Mouse (Mus musculus): Measurements from ENCODE around the gene Nub1. TPM values are rescaled to one million over a fixed set of nuclear protein-coding genes. Genes with fewer than 3 reads are reported as not detected.
"Not testable (repeated sequence)": the region's sequence is repeated elsewhere in the genome, so short reads cannot be mapped to it uniquely, and the experiment has no call there.

Nub1 gene
- polyA plus RNA-seq, 1 experiment from 2014 or later = 56.2 TPM

GRCm38 (mm10) chr5:24686671-24687420 lies 1.5 kb downstream of the Nub1 start:
- H3K27ac ChIP-seq (ENCODE audit: low read depth, low read length); H3K9me3 ChIP-seq (ENCODE audit: control insufficient read depth, low read length); ATAC-seq (ENCODE audit: low read depth); H3K27me3 ChIP-seq (ENCODE audit: control insufficient read depth, insufficient read depth, low read length): not testable (repeated sequence)
- Histone ChIP-seq H3K4me3 (ENCODE audit: low read depth, low read length) (peak overlapping the region; percentile 71), H3K4me1 (ENCODE audit: control insufficient read depth, insufficient read depth, low read length) (peaks cover 12% of the 10 kb centered on the region), H3K9ac (replicated peaks; ENCODE audit: low read depth, low read length) (peak overlapping the region; percentile 78), H3K36me3 (ENCODE audit: control insufficient read depth, insufficient read depth, low read length) (peaks cover 11% of the 10 kb centered on the region), H3K4me2 (ENCODE audit: low read depth, low read length) (peak overlapping the region; percentile 58)
- 82% methylated on average over 16 of the region's 16 CpGs for WGBS

DNA sequence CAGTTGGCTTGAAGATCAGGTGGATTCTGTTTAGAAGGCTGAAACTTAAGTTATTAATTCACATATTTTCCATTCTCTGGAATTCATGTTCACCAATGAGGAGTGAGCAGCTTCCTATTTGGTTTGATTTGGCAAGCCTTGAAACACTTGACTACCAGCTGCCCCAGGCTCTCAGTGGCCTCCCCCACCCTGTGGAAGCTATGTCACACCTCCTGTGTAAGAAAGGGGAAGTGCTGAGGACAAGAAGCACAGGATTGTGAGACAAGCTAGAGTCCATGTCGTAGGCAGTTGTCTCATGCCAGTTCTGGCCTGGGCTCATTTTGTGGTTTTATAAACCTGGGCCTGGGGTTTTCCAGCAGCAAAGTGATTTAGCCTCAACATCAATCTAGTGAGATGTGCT lies 2.4 kb downstream of the Nub1 start:
- no peak for ATAC-seq (ENCODE audit: low read depth)
- 81% methylated on average over 1 of the region's 1 CpGs for WGBS
- Histone ChIP-seq H3K36me3 (ENCODE audit: control insufficient read depth, insufficient read depth, low read length) (peaks cover 16% of the 10 kb centered on the region), H3K27ac (ENCODE audit: low read depth, low read length) (no peak overlapping the region), H3K9me3 (ENCODE audit: control insufficient read depth, low read length) (no peaks in the 10 kb centered on the region), H3K4me2 (ENCODE audit: low read depth, low read length) (no peak overlapping the region), H3K27me3 (ENCODE audit: control insufficient read depth, insufficient read depth, low read length) (no peaks in the 10 kb centered on the region), H3K4me3 (ENCODE audit: low read depth, low read length) (no peak overlapping the region), H3K9ac (replicated peaks; ENCODE audit: low read depth, low read length) (no peak overlapping the region), H3K4me1 (ENCODE audit: control insufficient read depth, insufficient read depth, low read length) (peaks cover 12% of the 10 kb centered on the region)

DNA sequence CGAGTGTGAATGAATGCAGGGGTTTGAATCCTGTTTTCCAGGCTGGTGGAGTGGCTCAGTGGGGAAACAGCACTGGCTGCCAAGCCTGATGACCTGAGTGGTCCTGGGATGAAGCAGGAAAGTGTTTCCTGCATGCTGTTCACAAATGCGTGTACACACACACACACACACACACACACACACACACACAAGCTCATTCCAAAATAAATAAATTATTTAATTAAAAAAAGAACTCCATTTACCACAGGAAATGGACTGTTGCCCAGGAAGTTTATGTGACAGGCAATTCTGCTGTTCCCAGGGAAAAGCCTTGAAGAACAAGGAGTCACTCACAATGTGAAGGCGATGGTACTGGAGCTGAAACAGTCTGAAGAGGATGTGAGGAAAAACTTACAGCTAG lies 11.4 kb downstream of the Nub1 start:
- no peak overlapping the region for H3K4me3 ChIP-seq (ENCODE audit: low read depth, low read length)
- H3K9me3 ChIP-seq (ENCODE audit: control insufficient read depth, low read length) = no peaks in the 10 kb centered on the region
- H3K27me3 ChIP-seq (ENCODE audit: control insufficient read depth, insufficient read depth, low read length) = no peaks in the 10 kb centered on the region
- no peak overlapping the region for H3K9ac ChIP-seq (replicated peaks; ENCODE audit: low read depth, low read length)
- 83% methylated on average over 3 of the region's 3 CpGs for WGBS
- H3K4me1 ChIP-seq (ENCODE audit: control insufficient read depth, insufficient read depth, low read length) = no peaks in the 10 kb centered on the region
- ATAC-seq (ENCODE audit: low read depth) = no peak
- no peak overlapping the region for H3K27ac ChIP-seq (ENCODE audit: low read depth, low read length)
- peaks cover 76% of the 10 kb centered on the region for H3K36me3 ChIP-seq (ENCODE audit: control insufficient read depth, insufficient read depth, low read length)
- H3K4me2 ChIP-seq (ENCODE audit: low read depth, low read length) = no peak overlapping the region

- Histone ChIP-seq H3K9ac (replicated peaks; ENCODE audit: low read depth, low read length) (no peak overlapping the region), H3K4me3 (ENCODE audit: low read depth, low read length) (no peak overlapping the region), H3K36me3 (ENCODE audit: control insufficient read depth, insufficient read depth, low read length) (peaks cover 78% of the 10 kb centered on the region), H3K9me3 (ENCODE audit: control insufficient read depth, low read length) (no peaks in the 10 kb centered on the region), H3K27ac (ENCODE audit: low read depth, low read length) (no peak overlapping the region), H3K27me3 (ENCODE audit: control insufficient read depth, insufficient read depth, low read length) (no peaks in the 10 kb centered on the region), H3K4me2 (ENCODE audit: low read depth, low read length) (no peak overlapping the region), H3K4me1 (ENCODE audit: control insufficient read depth, insufficient read depth, low read length) (no peaks in the 10 kb centered on the region)
- WGBS = 86% methylated on average over 3 of the region's 3 CpGs
- ATAC-seq (ENCODE audit: low read depth) = no peak
Observed at GRCm38 (mm10) chr5:24701271-24701670, 15.9 kb downstream of the Nub1 start.

GRCm38 (mm10) chr5:24704615-24705014 lies 19.3 kb downstream of the Nub1 start:
- H3K36me3 ChIP-seq (ENCODE audit: control insufficient read depth, insufficient read depth, low read length) = peaks cover 76% of the 10 kb centered on the region
- H3K9me3 ChIP-seq (ENCODE audit: control insufficient read depth, low read length) = no peaks in the 10 kb centered on the region
- 96% methylated on average over 8 of the region's 8 CpGs for WGBS
- H3K9ac ChIP-seq (replicated peaks; ENCODE audit: low read depth, low read length) = no peak overlapping the region
- H3K4me1 ChIP-seq (ENCODE audit: control insufficient read depth, insufficient read depth, low read length) = no peaks in the 10 kb centered on the region
- H3K4me2 ChIP-seq (ENCODE audit: low read depth, low read length) = no peak overlapping the region
- H3K27ac ChIP-seq (ENCODE audit: low read depth, low read length) = no peak overlapping the region
- no peak for ATAC-seq (ENCODE audit: low read depth)
- H3K27me3 ChIP-seq (ENCODE audit: control insufficient read depth, insufficient read depth, low read length) = no peaks in the 10 kb centered on the region
- H3K4me3 ChIP-seq (ENCODE audit: low read depth, low read length) = no peak overlapping the region

- Histone ChIP-seq H3K9ac (replicated peaks; ENCODE audit: low read depth, low read length) (no peak overlapping the region), H3K4me1 (ENCODE audit: control insufficient read depth, insufficient read depth, low read length) (no peaks in the 10 kb centered on the region), H3K27ac (ENCODE audit: low read depth, low read length) (no peak overlapping the region), H3K4me3 (ENCODE audit: low read depth, low read length) (no peak overlapping the region), H3K27me3 (ENCODE audit: control insufficient read depth, insufficient read depth, low read length) (no peaks in the 10 kb centered on the region), H3K9me3 (ENCODE audit: control insufficient read depth, low read length) (no peaks in the 10 kb centered on the region), H3K36me3 (ENCODE audit: control insufficient read depth, insufficient read depth, low read length) (peaks cover 44% of the 10 kb centered on the region), H3K4me2 (ENCODE audit: low read depth, low read length) (no peak overlapping the region)
- no peak for ATAC-seq (ENCODE audit: low read depth)
- 58% methylated on average over 2 of the region's 2 CpGs for WGBS
Observed at GRCm38 (mm10) chr5:24709962-24710361, 24.6 kb downstream of the Nub1 start.

DNA sequence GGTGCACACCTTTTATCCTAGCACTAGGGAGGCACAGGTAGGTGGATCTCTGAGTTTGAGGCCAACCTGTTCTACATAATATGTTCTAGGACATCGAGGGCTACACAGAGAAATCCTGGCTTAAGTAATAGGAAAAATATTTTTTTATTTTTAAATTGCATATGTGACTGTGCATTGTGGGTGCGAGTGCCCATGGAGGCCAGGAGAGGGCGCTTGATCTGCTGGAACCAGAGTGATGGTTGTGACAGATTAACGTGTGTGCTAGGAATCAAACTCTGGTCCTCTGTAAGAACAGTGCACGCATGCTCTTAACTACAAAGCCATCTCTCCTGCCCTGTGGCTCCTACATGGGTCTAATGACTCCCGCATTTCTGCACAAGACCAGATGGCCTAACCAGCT lies 26.3 kb downstream of the Nub1 start:
- Histone ChIP-seq H3K4me1 (ENCODE audit: control insufficient read depth, insufficient read depth, low read length) (no peaks in the 10 kb centered on the region), H3K27ac (ENCODE audit: low read depth, low read length) (no peak overlapping the region), H3K9me3 (ENCODE audit: control insufficient read depth, low read length) (no peaks in the 10 kb centered on the region), H3K4me3 (ENCODE audit: low read depth, low read length) (no peak overlapping the region), H3K4me2 (ENCODE audit: low read depth, low read length) (no peak overlapping the region), H3K27me3 (ENCODE audit: control insufficient read depth, insufficient read depth, low read length) (no peaks in the 10 kb centered on the region), H3K36me3 (ENCODE audit: control insufficient read depth, insufficient read depth, low read length) (peaks cover 33% of the 10 kb centered on the region), H3K9ac (replicated peaks; ENCODE audit: low read depth, low read length) (no peak overlapping the region)
- over 99% methylated on average over 6 of the region's 6 CpGs for WGBS
- no peak for ATAC-seq (ENCODE audit: low read depth)

DNA sequence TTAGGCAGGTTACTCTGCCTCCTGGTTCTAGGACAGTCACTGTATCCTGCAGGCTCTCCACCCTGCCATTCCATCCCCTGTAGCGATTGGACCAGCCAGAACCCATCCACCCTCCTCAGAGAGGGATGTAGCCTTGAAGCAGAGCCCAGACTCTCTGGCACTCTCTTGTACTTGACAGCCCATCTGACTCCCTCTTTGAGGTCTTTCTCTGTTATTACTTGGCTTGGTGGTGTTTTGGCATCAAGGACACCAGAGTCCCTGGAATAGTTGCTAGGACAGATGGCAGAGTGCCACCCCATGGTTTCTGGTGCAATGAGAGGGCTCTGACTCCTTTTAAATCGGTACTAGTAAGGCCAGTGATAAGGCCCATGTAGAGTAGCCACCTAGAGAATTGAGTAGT lies 27.9 kb downstream of the Nub1 start:
- no peak overlapping the region for H3K27ac ChIP-seq (ENCODE audit: low read depth, low read length)
- H3K36me3 ChIP-seq (ENCODE audit: control insufficient read depth, insufficient read depth, low read length) = peaks cover 19% of the 10 kb centered on the region
- no peak overlapping the region for H3K4me3 ChIP-seq (ENCODE audit: low read depth, low read length)
- no peak for ATAC-seq (ENCODE audit: low read depth)
- H3K4me1 ChIP-seq (ENCODE audit: control insufficient read depth, insufficient read depth, low read length) = no peaks in the 10 kb centered on the region
- no peaks in the 10 kb centered on the region for H3K27me3 ChIP-seq (ENCODE audit: control insufficient read depth, insufficient read depth, low read length)
- no peaks in the 10 kb centered on the region for H3K9me3 ChIP-seq (ENCODE audit: control insufficient read depth, low read length)
- no peak overlapping the region for H3K9ac ChIP-seq (replicated peaks; ENCODE audit: low read depth, low read length)
- WGBS = 80% methylated on average over 2 of the region's 2 CpGs
- no peak overlapping the region for H3K4me2 ChIP-seq (ENCODE audit: low read depth, low read length)

DNA sequence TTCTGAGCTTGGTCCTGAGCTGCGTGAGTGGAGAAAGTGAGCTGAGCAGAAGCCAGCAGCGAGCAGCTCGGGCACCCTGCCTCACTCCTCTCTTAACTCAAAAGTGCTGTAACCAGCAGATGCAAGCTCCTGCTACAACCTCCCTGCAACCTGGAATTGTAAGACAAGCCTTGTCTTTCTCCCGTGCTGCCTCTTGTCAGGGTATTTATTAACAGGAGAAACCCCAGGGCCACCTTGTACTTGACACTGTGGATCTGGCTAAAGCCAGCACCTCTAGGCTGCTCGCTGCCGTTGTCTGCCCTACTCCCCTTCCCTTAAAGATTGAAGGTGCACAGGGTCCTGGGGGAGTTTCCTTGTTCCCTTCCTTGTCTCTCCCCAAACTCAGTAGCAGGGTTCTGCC lies 28.7 kb downstream of the Nub1 start:
- no peak for ATAC-seq (ENCODE audit: low read depth)
- Histone ChIP-seq H3K27me3 (ENCODE audit: control insufficient read depth, insufficient read depth, low read length) (no peaks in the 10 kb centered on the region), H3K4me1 (ENCODE audit: control insufficient read depth, insufficient read depth, low read length) (no peaks in the 10 kb centered on the region), H3K9me3 (ENCODE audit: control insufficient read depth, low read length) (no peaks in the 10 kb centered on the region), H3K9ac (replicated peaks; ENCODE audit: low read depth, low read length) (no peak overlapping the region), H3K27ac (ENCODE audit: low read depth, low read length) (no peak overlapping the region), H3K4me3 (ENCODE audit: low read depth, low read length) (no peak overlapping the region), H3K36me3 (ENCODE audit: control insufficient read depth, insufficient read depth, low read length) (peaks cover 11% of the 10 kb centered on the region; the same call in 1 of the 2 replicates), H3K4me2 (ENCODE audit: low read depth, low read length) (no peak overlapping the region)
- 92% methylated on average over 6 of the region's 6 CpGs for WGBS

Measured in neural tube, embryonic 14.5 days (tissue).